Mouse (Mus musculus) liver, embryonic 14.5 days (tissue): ENCODE data around the gene Prrt4. TPM values are rescaled to one million over a fixed set of nuclear protein-coding genes. Genes with fewer than 3 reads are reported as not detected.
A peak's percentile ranks its signal among the peaks of the same experiment; 100 is the strongest.

Experiments
- ATAC-seq: fragments of 200-750 bp; cut with Nextera tagmentation; 2 replicates; pipeline ENCODE4 v1.8.0; 2017; ENCODE audit warnings: moderate number of reproducible peaks, mild to moderate bottlenecking, moderate library complexity; ENCODE audit not compliant: insufficient read depth
- DNase-seq, 3 experiments: peaks; one replicate each; pipeline ENCODE4 v3.0.0-alpha.2; 2012 to 2013; ENCODE audit warnings: low read depth in 3 of 3, low spot score in 3 of 3
- H3K27ac ChIP-seq: fragments of 300-500 bp; sonication (generic); 2 replicates; pipeline ENCODE4 v1.5.1; 2014; ENCODE audit warnings: moderate library complexity, mild to moderate bottlenecking, control low read depth, inconsistent platforms
- H3K27me3 ChIP-seq: fragments of 300-500 bp; sonication (generic); 2 replicates; pipeline ENCODE4 v1.6.1; 2014; ENCODE audit warnings: mild to moderate bottlenecking, low read length, moderate library complexity; ENCODE audit not compliant: control insufficient read depth, insufficient read depth
- H3K36me3 ChIP-seq: fragments of 300-500 bp; sonication (generic); replicated peaks from 2 replicates; pipeline ENCODE4 v1.6.1; 2014; ENCODE audit warnings: low read depth; ENCODE audit not compliant: control insufficient read depth, insufficient read depth
- H3K4me1 ChIP-seq, 2 experiments: fragments of 200-500 bp in 1 of 2; fragments of 300-500 bp in 1 of 2; sonication (generic) in 1 of 2; replicated peaks; 2 replicates each; pipeline ENCODE4 v1.6.1; 2012 to 2014; ENCODE audit warnings: antibody characterized with exemption in 1 of 2, inconsistent platforms in 1 of 2, low read length in 1 of 2; ENCODE audit not compliant: control insufficient read depth in 2 of 2, insufficient read depth in 2 of 2
- H3K4me2 ChIP-seq: fragments of 300-500 bp; sonication (generic); 2 replicates; pipeline ENCODE4 v1.6.1; 2014; ENCODE audit warnings: low read depth, mild to moderate bottlenecking, control low read depth, moderate library complexity
- H3K4me3 ChIP-seq, 2 experiments: fragments of 200-500 bp in 1 of 2; fragments of 300-500 bp in 1 of 2; sonication (generic) in 1 of 2; 2 replicates each; pipeline ENCODE4 v1.5.1; 2012 to 2014; ENCODE audit warnings: low read depth in 2 of 2, low read length in 2 of 2, mild to moderate bottlenecking in 2 of 2, control low read depth in 1 of 2, inconsistent platforms in 1 of 2, moderate library complexity in 1 of 2; ENCODE audit not compliant: insufficient read depth in 1 of 2
- H3K9ac ChIP-seq: fragments of 300-500 bp; sonication (generic); replicated peaks from 2 replicates; pipeline ENCODE4 v1.6.1; 2014; ENCODE audit warnings: mild to moderate bottlenecking, control low read depth, moderate library complexity
- H3K9me3 ChIP-seq: fragments of 300-500 bp; sonication (generic); 2 replicates; pipeline ENCODE4 v1.6.1; 2016; ENCODE audit warnings: low read length, mixed read lengths; ENCODE audit not compliant: control insufficient read depth
- CTCF ChIP-seq: IDR thresholded peaks from 2 replicates; pipeline ENCODE4 v1.5.1; 2016; ENCODE audit warnings: antibody characterized with exemption, low read depth, control low read depth
- EP300 ChIP-seq: IDR thresholded peaks from 2 replicates; pipeline ENCODE4 v1.6.1; 2016; ENCODE audit warnings: antibody characterized with exemption, low read depth
- WGBS: fragments of 180-500 bp; shearing (Covaris S2); extraction: QIAGEN DNeasy Blood & Tissue Kit; methylation state at CpG from one replicate; pipeline ENCODE4 v1.1.7; 2014; ENCODE audit not compliant: insufficient replicate concordance; 5-methylcytosine and 5-hydroxymethylcytosine counted together
- polyA plus RNA-seq, 2 experiments: library from polyadenylated mRNA; depleted of rRNA in 1 of 2; stranded (reverse) in 1 of 2; unstranded in 1 of 2; fragments of >200 nt; fragmentation: Nextera tagmentation in 1 of 2; extraction: Ambion mirVana in 1 of 2; gene quantifications; 2 replicates each; pipeline versions ENCODE4 v1.2.1 to v1.2.3; 2012 to 2014

The Prrt4 gene
- polyA plus RNA-seq, 2 experiments = 0.01 TPM; not detected in 1

DNA sequence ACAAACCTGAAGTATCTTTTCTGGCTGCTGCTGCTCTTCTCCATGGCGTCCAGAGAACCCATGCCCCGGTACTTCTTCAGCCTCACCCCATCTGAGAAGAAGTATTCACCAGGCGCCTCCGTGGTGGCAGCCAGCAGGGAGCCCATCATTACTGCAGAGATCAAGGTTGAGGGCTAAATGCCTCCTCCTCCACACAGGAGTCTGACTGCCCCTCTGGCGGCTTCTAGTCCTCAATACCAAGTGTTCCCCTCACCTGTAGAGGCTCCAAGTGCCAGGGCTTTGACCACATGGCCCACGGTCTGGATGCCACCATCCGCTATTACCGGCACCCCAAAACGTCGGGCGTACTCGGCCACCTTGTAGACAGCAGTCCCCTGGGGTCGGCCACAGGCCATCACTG, 23.7 kb upstream of the Prrt4 start:
- no peak overlapping the region for H3K27ac ChIP-seq
- no peak overlapping the region for H3K4me3 ChIP-seq
- no peaks in the 10 kb centered on the region; the same call in 1 of the 2 replicates for H3K27me3 ChIP-seq
- peaks cover 0 to 2% of the 10 kb centered on the region in 2 experiments; a peak in 1 of 4 replicates for H3K4me1 ChIP-seq
- H3K4me2 ChIP-seq = no peak overlapping the region
- no peaks in the 10 kb centered on the region for H3K9me3 ChIP-seq
- DNase-seq = no peak
- 79% methylated on average over 13 of the region's 13 CpGs for WGBS
- no peak overlapping the region for H3K9ac ChIP-seq
- TF ChIP-seq EP300 = no peak
- H3K36me3 ChIP-seq = no peaks in the 10 kb centered on the region
- no peak for ATAC-seq

GRCm38 (mm10) chr6:29201988-29202387, 22.6 kb upstream of the Prrt4 start:
- Histone ChIP-seq H3K27ac (no peak overlapping the region), H3K9me3 (no peaks in the 10 kb centered on the region), H3K9ac (no peak overlapping the region), H3K4me1 (peaks cover 0 to 2% of the 10 kb centered on the region in 2 experiments; a peak in 1 of 4 replicates), H3K4me3 (no peak overlapping the region), H3K4me2 (no peak overlapping the region), H3K27me3 (no peaks in the 10 kb centered on the region; the same call in none of the 2 replicates), H3K36me3 (no peaks in the 10 kb centered on the region)
- WGBS = 73% methylated on average over 8 of the region's 8 CpGs
- ATAC-seq (no peak), DNase-seq (no peak)
- TF ChIP-seq EP300 (no peak), CTCF (no peak)

- TF ChIP-seq CTCF = no peak
- no peak for TF ChIP-seq EP300
- H3K4me2 ChIP-seq = no peak overlapping the region
- no peaks in the 10 kb centered on the region for H3K9me3 ChIP-seq
- WGBS = 61% methylated on average over 5 of the region's 5 CpGs
- no peak overlapping the region for H3K9ac ChIP-seq
- H3K27ac ChIP-seq = no peak overlapping the region
- no peak for ATAC-seq
- no peak overlapping the region for H3K4me3 ChIP-seq
- no peaks in the 10 kb centered on the region; the same call in none of the 2 replicates for H3K27me3 ChIP-seq
- no peak for DNase-seq
- H3K4me1 ChIP-seq = peaks cover 0 to 2% of the 10 kb centered on the region in 2 experiments; a peak in 1 of 4 replicates
- no peaks in the 10 kb centered on the region for H3K36me3 ChIP-seq
These were observed 22.0 kb upstream of the Prrt4 start for GRCm38 (mm10) chr6:29201341-29201740.

DNA sequence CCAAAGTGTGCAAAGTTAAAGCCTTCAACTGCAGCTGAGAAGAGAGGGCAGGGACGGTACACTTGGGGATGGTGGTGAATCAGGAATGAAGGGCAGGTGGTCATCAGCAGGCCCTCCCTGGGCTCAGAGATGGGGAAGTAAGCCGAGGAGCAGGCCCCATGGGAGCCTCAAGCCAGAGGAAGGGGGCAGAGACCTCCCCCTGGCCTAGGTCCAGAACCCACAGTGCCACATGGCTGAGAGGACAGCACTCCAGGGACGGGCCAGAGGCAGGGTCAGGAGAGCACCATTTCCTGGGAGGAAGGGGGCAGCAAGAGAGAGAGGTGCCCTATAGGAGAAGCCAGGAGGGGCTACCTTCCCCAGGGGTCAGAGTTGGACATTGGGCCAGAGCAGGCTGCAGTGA, 21.1 kb upstream of the Prrt4 start:
- H3K4me1 ChIP-seq = peaks cover 0 to 2% of the 10 kb centered on the region in 2 experiments; a peak in 1 of 4 replicates
- no peak overlapping the region for H3K9ac ChIP-seq
- H3K27ac ChIP-seq = no peak overlapping the region
- H3K4me2 ChIP-seq = no peak overlapping the region
- no peak overlapping the region for H3K4me3 ChIP-seq
- H3K36me3 ChIP-seq = no peaks in the 10 kb centered on the region
- H3K9me3 ChIP-seq = no peaks in the 10 kb centered on the region
- no peaks in the 10 kb centered on the region; the same call in none of the 2 replicates for H3K27me3 ChIP-seq
- WGBS = 28% methylated on average over 3 of the region's 3 CpGs
- DNase-seq (no peak), ATAC-seq (no peak)
- no peak for TF ChIP-seq EP300
- no peak for TF ChIP-seq CTCF

- peak overlapping the region; percentile 42 for H3K4me2 ChIP-seq
- no peaks in the 10 kb centered on the region for H3K9me3 ChIP-seq
- no peak overlapping the region for H3K9ac ChIP-seq
- peak overlapping the region in 1 of 2 experiments; percentile 45; a peak in 2 of 4 replicates for H3K4me3 ChIP-seq
- no peaks in the 10 kb centered on the region for H3K36me3 ChIP-seq
- no peaks in the 10 kb centered on the region; the same call in none of the 2 replicates for H3K27me3 ChIP-seq
- WGBS = 26% methylated on average over 8 of the region's 8 CpGs
- peak; percentile 44; the same call in 1 of the 2 replicates for ATAC-seq
- peaks cover 0 to 2% of the 10 kb centered on the region in 2 experiments; a peak in 1 of 4 replicates for H3K4me1 ChIP-seq
- TF ChIP-seq EP300 (no peak), CTCF (no peak)
- DNase-seq = no peak
- H3K27ac ChIP-seq = no peak overlapping the region
These were observed 20.0 kb upstream of the Prrt4 start for GRCm38 (mm10) chr6:29199223-29199855.
